Mouse (Mus musculus): ENCODE measurements at regions not wholly inside any gene's neighbourhood (a gene's known extent, or its start where the extent isn't known, plus 50 kb on each side); places are given as distances from the start of the nearest gene placed in this dataset.

- in situ Hi-C loops (cut with MboI, MseI), result no loop called here
Observed at GRCm38 (mm10) chr9:31794911-31795310, 118.4 kb downstream of the Barx2 start.

DNA sequence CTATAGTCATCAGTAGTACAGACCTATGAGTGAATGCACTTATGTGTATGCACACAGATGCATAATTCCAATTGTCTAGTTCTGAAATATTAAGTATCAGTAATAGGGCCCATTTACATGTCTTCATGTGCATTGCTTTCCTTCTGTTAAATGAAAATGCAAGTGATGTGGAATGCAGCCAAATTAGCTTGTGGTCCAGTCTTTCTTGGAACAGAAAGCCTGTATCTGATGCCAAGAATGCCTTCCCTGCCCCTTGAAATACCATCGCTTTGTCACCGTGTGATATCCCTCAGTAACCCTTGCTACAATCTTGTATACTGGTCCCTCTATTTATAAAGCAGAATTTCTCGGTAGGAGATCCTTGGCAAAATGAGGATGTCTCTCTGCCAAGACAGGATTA, 137.3 kb downstream of the Barx2 start:
- in situ Hi-C loops (cut with MboI, MseI), result no loop called here

GRCm38 (mm10) chr9:31765401-31765800, 147.9 kb downstream of the Barx2 start:
- in situ Hi-C loops (cut with MboI, MseI), result no loop called here

GRCm38 (mm10) chr9:31757894-31758561, 155.2 kb downstream of the Barx2 start:
- in situ Hi-C loops (cut with MboI, MseI), result no loop called here

DNA sequence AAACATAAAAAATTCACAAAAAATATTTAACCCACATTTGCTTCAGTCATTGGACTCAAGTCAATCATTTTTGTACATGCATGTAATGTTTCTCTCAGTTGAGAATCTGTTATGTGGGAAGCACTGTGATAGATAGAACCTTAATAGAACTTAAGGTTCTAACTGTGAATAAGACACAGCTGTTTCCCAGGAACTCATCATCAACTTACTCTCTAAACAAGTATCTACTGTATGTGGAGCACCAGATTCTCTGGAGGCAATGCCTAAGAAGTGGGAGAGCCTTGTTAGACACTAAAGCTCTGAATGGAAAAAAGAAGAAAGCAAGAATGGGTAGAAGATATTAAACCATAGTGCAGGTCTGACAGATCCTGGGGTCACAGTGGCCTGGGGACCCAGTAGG, 182.8 kb downstream of the Barx2 start:
- in situ Hi-C loops (cut with MboI, MseI), result loop anchor here (25.0 kb wide), 1 partner anchor 1993 kb away; no protein-coding TSS in a partner anchor

GRCm38 (mm10) chr9:31719309-31719708, 194.0 kb downstream of the Barx2 start:
- in situ Hi-C loops (cut with MboI, MseI), result no loop called here

DNA sequence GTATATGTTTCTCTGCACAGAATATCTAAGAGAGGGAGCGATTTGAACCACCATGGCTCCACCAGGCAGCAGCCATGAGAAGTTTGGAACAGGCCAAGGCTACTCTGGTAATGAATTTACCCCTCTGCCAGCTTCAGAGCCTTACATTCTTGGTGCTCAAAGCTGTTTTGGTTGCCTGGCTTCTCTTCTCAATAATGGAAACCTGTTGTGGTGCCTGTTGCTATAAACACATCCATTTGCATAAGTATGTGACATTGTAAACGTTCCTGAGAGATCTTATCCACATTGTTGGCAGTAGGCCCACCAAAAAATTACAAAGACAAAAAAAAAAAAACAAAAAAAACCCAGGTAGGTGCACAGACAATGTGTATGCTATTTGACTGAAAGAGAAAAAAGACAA, 203.2 kb downstream of the Barx2 start:
- in situ Hi-C loops (cut with MboI, MseI), result no loop called here

DNA sequence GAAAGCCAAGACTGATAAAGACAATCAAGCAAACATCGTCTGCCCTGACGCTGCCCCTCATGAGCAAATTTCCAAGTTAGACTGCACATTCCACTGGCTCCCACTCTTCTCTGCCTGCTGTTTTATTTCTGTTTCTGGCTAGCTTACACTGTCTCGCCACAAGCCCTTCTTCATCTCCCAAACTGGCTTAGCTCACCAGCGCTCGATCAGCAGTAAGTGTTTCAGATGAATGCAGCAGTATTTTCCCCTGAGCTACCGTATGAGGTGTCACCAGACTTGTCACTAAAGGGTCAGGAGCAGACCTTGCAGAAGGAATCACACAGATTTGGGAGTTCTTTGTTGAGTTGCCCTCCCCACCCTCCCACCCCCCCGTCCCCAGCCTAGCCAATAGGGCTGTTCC, 206.6 kb downstream of the Barx2 start:
- in situ Hi-C loops (cut with MboI, MseI), result no loop called here

DNA sequence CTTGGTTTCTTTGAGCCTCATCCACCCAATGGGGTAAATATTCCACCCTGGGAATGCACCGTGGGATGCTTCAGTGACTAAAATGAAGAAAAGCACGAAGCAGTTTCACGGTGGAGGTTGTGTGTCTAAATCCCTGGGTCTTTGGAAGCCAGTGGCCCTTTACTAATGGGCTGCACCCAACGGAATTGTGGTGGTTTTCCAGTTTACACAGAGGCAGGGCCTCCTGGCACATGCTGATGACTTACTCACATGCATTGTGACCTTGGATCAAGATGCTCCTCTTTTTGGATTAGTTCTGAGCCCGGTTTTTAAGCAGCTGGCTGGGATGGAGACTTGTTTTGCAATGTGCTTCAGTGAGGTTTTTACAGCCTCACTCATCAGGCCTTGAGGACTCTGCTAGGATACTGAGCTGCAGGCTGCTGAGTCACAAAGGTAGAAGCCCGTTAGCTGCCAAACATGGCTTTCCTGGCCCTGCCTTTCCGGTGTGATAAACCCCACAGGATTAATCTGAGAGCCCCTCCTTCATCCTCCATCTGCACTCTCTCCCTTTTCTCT, 222.3 kb downstream of the Barx2 start:
- in situ Hi-C loops (cut with MboI, MseI), result no loop called here

- in situ Hi-C loops (cut with MboI, MseI), result no loop called here
Observed at GRCm38 (mm10) chr9:31688398-31688705, 224.1 kb upstream of the Tmem45b start.

DNA sequence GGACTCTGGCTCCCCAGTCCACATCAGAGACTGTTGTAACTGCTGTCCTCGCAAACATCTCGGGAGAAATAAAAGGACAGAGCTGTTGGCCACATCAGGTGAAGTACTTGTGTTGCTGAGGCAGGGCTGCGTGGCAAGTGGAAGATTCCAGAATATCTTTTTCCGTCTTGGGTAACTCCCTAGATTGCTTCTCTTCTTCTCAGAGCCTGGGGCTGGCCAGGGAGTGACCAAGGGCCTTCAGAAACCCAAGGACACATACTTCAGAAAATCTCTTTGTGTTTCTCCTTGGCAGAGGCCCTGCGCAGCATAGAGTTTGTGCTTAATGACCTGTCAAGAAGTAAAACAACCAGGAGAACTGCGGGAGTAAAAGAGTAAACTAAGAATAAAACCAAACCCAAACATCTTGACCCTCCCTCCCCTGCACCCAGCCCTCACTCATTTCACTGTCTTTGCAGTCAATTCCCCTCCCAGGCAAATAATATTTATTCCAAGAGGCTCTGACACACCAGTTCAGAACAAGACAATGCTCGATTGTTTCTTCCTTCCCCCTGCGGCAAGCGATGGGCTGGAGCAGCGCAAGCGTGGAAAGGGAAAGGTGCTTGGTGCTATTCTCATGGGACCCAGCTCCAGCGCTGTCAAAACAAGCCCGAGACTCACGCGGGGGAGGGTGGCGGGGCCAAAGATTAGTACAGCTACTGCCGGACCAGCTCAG, 223.6 kb upstream of the Tmem45b start:
- in situ Hi-C loops (cut with MboI, MseI), result no loop called here

- in situ Hi-C loops (cut with MboI, MseI), result no loop called here
Observed at GRCm38 (mm10) chr9:31686466-31686865, 222.2 kb upstream of the Tmem45b start.

DNA sequence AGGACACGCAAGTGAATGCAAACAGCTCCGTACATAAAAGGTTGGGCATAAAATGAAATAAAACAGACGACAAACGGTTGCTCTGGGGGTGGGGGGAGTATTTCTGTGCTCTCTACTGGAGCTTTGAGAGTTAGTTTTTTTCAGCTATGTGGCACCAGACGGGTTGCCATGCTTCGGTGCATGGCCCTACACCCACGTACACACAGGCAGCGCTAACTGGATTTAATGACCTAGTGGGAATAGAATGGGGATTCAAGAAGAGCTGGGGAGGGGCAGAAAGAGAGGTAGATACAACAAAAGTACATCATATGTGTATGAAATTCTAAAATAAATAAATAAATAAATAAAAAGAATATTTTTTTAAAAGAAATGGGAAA, 220.5 kb upstream of the Tmem45b start:
- in situ Hi-C loops (cut with MboI, MseI), result no loop called here

- in situ Hi-C loops (cut with MboI, MseI), result no loop called here
Observed at GRCm38 (mm10) chr9:31684099-31684811, 220.0 kb upstream of the Tmem45b start.

GRCm38 (mm10) chr9:31683302-31684081, 219.2 kb upstream of the Tmem45b start:
- in situ Hi-C loops (cut with MboI, MseI), result no loop called here

DNA sequence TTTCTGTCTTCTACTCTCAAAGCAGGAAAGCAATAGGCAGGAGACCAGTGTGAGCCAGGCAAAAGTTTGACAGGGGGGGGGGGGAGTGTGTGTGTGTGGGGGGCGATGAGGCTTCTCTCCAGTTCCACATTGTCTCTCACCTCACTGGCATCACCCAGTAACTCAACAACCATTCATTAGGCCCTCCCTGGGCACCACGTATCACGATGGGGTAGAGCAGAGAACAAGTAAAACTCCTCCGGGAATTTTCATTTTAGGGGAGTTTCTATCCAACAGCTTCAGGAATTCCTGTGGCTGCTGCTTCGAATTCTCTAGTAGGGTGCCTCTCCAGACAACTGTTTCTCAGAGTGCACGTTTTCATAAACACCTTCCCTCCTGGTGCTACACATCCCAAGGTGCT, 218.6 kb upstream of the Tmem45b start:
- in situ Hi-C loops (cut with MboI, MseI), result no loop called here

GRCm38 (mm10) chr9:31677150-31677549, 212.9 kb upstream of the Tmem45b start:
- in situ Hi-C loops (cut with MboI, MseI), result no loop called here

DNA sequence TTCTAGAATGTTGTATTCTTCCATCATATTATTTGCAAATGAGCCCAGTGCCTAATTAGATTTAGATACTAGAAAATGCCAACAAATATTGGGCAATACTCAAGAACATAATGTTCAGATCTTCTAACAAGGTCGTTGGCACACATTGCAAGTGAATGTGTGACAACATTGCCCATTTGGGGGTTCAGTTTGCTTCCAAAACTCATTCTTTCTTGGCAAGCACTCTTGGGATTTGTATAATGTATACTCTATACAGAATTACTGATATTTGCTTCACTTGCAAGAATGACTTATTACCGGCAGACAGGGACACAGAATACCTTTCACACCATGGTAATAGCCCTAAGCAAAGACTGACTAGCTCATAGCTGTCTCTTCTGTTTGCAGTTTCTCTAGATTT, 194.8 kb upstream of the Tmem45b start:
- in situ Hi-C loops (cut with MboI, MseI), result no loop called here

- in situ Hi-C loops (cut with MboI, MseI), result no loop called here
Observed at GRCm38 (mm10) chr9:31657612-31658011, 193.3 kb upstream of the Tmem45b start.

GRCm38 (mm10) chr9:31656676-31657075, 192.4 kb upstream of the Tmem45b start:
- in situ Hi-C loops (cut with MboI, MseI), result no loop called here

DNA sequence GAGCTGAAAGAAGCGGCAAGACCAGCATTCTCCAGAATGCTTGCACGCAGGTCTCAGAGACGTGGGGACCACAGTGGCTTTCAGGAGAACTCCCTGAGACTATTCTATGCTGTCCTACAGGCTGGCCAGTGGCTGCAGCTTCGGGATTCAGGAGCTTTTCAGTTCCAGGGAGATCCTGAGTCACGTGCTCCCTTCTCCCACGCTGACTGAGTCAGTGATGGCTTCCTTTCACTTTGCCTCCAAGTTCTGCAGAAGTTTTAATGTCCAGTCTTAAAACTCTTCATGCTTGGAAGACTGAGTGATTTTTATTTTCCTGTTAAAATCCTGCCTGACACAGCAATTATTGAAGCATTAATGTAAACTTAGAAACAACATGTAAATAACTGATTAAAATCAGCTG, 190.5 kb upstream of the Tmem45b start:
- in situ Hi-C loops (cut with MboI, MseI), result no loop called here

- in situ Hi-C loops (cut with MboI, MseI), result no loop called here
Observed at GRCm38 (mm10) chr9:31654213-31654612, 190.0 kb upstream of the Tmem45b start.
